Mouse (Mus musculus): ENCODE measurements around the gene Inka2. TPM values are rescaled to one million over a fixed set of nuclear protein-coding genes. Genes with fewer than 3 reads are reported as not detected.

Gene Inka2
- total and polyA plus RNA-seq, 3 experiments, result 1.0 to 3.1 (median 2.5) TPM

GRCm38 (mm10) chr3:105665105-105665765 lies 39.2 kb upstream of the Inka2 start:
- H3K79me2 ChIP-seq (replicated peaks; ENCODE audit: control insufficient read depth, extremely low read depth, insufficient read depth, poor library complexity, severe bottlenecking), result no peaks in the 10 kb centered on the region
- TF ChIP-seq JUND (conservative IDR thresholded peaks at IDR 0.05; ENCODE audit: low read depth, low read length), result no peak
- no peaks in the 10 kb centered on the region for H3K36me3 ChIP-seq (replicated peaks in 1 of 2; ENCODE audit: control insufficient read depth in 1 of 2, insufficient read depth in 1 of 2, low read length in 1 of 2)
- DNase-seq (ENCODE audit: extremely low read depth), result no peak
- no peak overlapping the region for H3K4me3 ChIP-seq (replicated peaks in 1 of 3; ENCODE audit: low read depth in 2 of 3, low read length in 2 of 3, poor library complexity in 1 of 3)
- H3K9ac ChIP-seq (ENCODE audit: insufficient read depth, low read depth), result no peak overlapping the region
- in situ Hi-C loops (cut with MboI; ENCODE audit: low pct_ligation_motif_present, low pct_unique_long_range_greater_than_20kb, low sequenced_read_pairs), result no loop called here
- H3K4me2 ChIP-seq (ENCODE audit: insufficient read depth, low read depth, poor library complexity, severe bottlenecking), result no peak overlapping the region
- H3K4me1 ChIP-seq (ENCODE audit: control insufficient read depth in 1 of 2, insufficient read depth in 2 of 2), result 0 out of 4 replicates have a peak, but pooled peaks cover 0 to 3% of the 10 kb centered on the region in 2 experiments
- no peak overlapping the region for H3K27ac ChIP-seq (ENCODE audit: insufficient read depth, low read depth)
- peaks cover 12% of the 10 kb centered on the region for H3K27me3 ChIP-seq (replicated peaks)
- dilution Hi-C loops (cut with MboI; ENCODE audit: extremely low pct_ligation_motif_present, extremely low pct_unique_long_range_greater_than_20kb, low sequenced_read_pairs), result no loop called here
- H3K9me3 ChIP-seq (replicated peaks; ENCODE audit: low read length), result no peaks in the 10 kb centered on the region

DNA sequence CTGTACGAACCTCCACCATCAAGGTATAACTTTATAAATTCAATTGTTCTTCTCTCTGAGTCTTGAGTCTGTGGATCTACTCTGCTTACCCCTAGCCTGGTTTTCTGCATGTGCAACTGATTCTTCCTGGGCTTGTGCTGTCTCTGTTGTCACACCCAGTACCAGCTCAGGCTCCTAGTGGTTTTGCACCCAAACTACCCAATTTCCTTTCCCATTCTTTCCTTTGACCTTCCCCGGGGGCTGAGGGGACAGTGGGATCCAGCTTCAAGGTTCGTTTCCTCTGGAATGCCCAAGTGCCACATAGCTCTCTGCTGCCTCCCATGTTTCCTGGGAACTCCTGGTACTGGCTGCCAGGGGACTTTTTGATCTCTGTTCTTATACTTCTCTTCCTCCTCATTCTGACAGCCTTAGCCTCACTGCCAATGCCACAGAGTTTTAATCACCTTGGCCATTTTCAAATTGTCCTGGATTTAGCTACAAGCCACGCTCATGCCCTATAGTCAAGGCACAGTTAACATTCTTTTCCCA lies 37.3 kb upstream of the Inka2 start:
- peaks cover 12% of the 10 kb centered on the region for H3K27me3 ChIP-seq (replicated peaks)
- H3K4me3 ChIP-seq (replicated peaks in 1 of 3; ENCODE audit: low read depth in 2 of 3, low read length in 2 of 3, poor library complexity in 1 of 3), result no peak overlapping the region
- TF ChIP-seq CHD2 (IDR thresholded peaks at IDR 0.05; ENCODE audit: low read length), result no peak
- no peak for TF ChIP-seq MEF2A (IDR thresholded peaks at IDR 0.05; ENCODE audit: borderline replicate concordance, low read depth, low read length)
- TF ChIP-seq POLR2A (IDR thresholded peaks at IDR 0.05; ENCODE audit: low read depth, low read length), result no peak
- no peak for TF ChIP-seq BHLHE40 (IDR thresholded peaks at IDR 0.05; ENCODE audit: low read depth, low read length)
- no peak for TF ChIP-seq MAZ (IDR thresholded peaks at IDR 0.05; ENCODE audit: low read depth, low read length)
- TF ChIP-seq NELFE (IDR thresholded peaks at IDR 0.05; ENCODE audit: low read depth, low read length), result no peak
- no peak for TF ChIP-seq RAD21 (IDR thresholded peaks at IDR 0.05; ENCODE audit: low read depth, low read length)
- TF ChIP-seq JUND (conservative IDR thresholded peaks at IDR 0.05; ENCODE audit: low read depth, low read length), result no peak
- no peak for TF ChIP-seq CTCF (conservative IDR thresholded peaks at IDR 0.05 in 1 of 2, IDR thresholded peaks at IDR 0.05 in 1 of 2; ENCODE audit: low read depth in 2 of 2, low read length in 2 of 2)
- no peak for TF ChIP-seq ZNF384 (IDR thresholded peaks at IDR 0.05; ENCODE audit: low read depth, low read length)
- TF ChIP-seq SIN3A (IDR thresholded peaks at IDR 0.05; ENCODE audit: low read length), result no peak
- H3K4me2 ChIP-seq (ENCODE audit: insufficient read depth, low read depth, poor library complexity, severe bottlenecking), result no peak overlapping the region
- DNase-seq (ENCODE audit: extremely low read depth), result no peak
- no peaks in the 10 kb centered on the region for H3K36me3 ChIP-seq (replicated peaks in 1 of 2; ENCODE audit: control insufficient read depth in 1 of 2, insufficient read depth in 1 of 2, low read length in 1 of 2)
- H3K9me3 ChIP-seq (replicated peaks; ENCODE audit: low read length), result no peaks in the 10 kb centered on the region
- in situ Hi-C loops (cut with MboI; ENCODE audit: low pct_ligation_motif_present, low pct_unique_long_range_greater_than_20kb, low sequenced_read_pairs) (no loop called here), dilution Hi-C loops (cut with MboI; ENCODE audit: extremely low pct_ligation_motif_present, extremely low pct_unique_long_range_greater_than_20kb, low sequenced_read_pairs) (no loop called here)
- H3K4me1 ChIP-seq (ENCODE audit: control insufficient read depth in 1 of 2, insufficient read depth in 2 of 2), result peaks cover 3 to 6% of the 10 kb centered on the region in 2 experiments; a peak in 1 of 4 replicates
- H3K27ac ChIP-seq (ENCODE audit: insufficient read depth, low read depth), result no peak overlapping the region
- no peaks in the 10 kb centered on the region for H3K79me2 ChIP-seq (replicated peaks; ENCODE audit: control insufficient read depth, extremely low read depth, insufficient read depth, poor library complexity, severe bottlenecking)
- H3K9ac ChIP-seq (ENCODE audit: insufficient read depth, low read depth), result no peak overlapping the region

DNA sequence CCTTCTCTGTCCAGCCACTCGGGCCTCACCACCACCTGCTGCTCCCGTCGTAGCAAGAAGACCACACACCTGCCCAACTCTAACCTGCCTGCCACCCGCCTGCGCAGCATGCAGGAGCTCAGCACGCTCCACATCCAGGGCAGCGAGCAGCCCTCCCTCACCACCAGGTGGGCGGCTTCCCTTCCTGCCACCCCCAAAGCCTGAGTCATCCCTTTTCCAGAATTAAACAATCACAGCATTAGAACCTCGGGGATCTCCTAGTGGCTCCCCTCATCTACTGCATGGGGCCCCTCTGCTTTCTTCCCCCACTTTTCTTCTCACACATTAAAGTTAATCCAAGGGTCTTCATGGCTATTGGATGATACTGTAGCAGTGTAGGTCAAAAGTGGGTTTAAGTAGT lies 36.2 kb upstream of the Inka2 start:
- H3K9me3 ChIP-seq (replicated peaks; ENCODE audit: low read length), result no peaks in the 10 kb centered on the region
- H3K4me3 ChIP-seq (replicated peaks in 1 of 3; ENCODE audit: low read depth in 2 of 3, low read length in 2 of 3, poor library complexity in 1 of 3), result no peak overlapping the region
- H3K36me3 ChIP-seq (replicated peaks in 1 of 2; ENCODE audit: control insufficient read depth in 1 of 2, insufficient read depth in 1 of 2, low read length in 1 of 2), result no peaks in the 10 kb centered on the region
- H3K9ac ChIP-seq (ENCODE audit: insufficient read depth, low read depth), result no peak overlapping the region
- TF ChIP-seq MYC (IDR thresholded peaks at IDR 0.05; ENCODE audit: low read depth, low read length) (no peak), PAX5 (IDR thresholded peaks at IDR 0.05; ENCODE audit: low read length) (no peak)
- dilution Hi-C loops (cut with MboI; ENCODE audit: extremely low pct_ligation_motif_present, extremely low pct_unique_long_range_greater_than_20kb, low sequenced_read_pairs) (no loop called here), in situ Hi-C loops (cut with MboI; ENCODE audit: low pct_ligation_motif_present, low pct_unique_long_range_greater_than_20kb, low sequenced_read_pairs) (no loop called here)
- DNase-seq (ENCODE audit: extremely low read depth), result no peak
- H3K27ac ChIP-seq (ENCODE audit: insufficient read depth, low read depth), result no peak overlapping the region
- peak overlapping the region; percentile 16 for H3K4me2 ChIP-seq (ENCODE audit: insufficient read depth, low read depth, poor library complexity, severe bottlenecking)
- peaks cover 2 to 3% of the 10 kb centered on the region in 2 experiments; a peak in 1 of 4 replicates for H3K4me1 ChIP-seq (ENCODE audit: control insufficient read depth in 1 of 2, insufficient read depth in 2 of 2)
- H3K79me2 ChIP-seq (replicated peaks; ENCODE audit: control insufficient read depth, extremely low read depth, insufficient read depth, poor library complexity, severe bottlenecking), result no peaks in the 10 kb centered on the region
- peaks cover 12% of the 10 kb centered on the region for H3K27me3 ChIP-seq (replicated peaks)
